Mouse (Mus musculus) frontal cortex, postnatal 14 days (tissue): Measurements from ENCODE around the gene Serhl.

Experiments used
- DNase-seq, 2 experiments: peaks; one replicate each; pipeline ENCODE4 v3.0.0; 2022; ENCODE audit warnings: low spot score in 2 of 2

The Serhl gene

GRCm38 (mm10) chr15:83162818-83163485 lies 73.6 kb downstream of the Serhl start:
- DNase-seq, result no peak

- no peak for DNase-seq
Observed at GRCm38 (mm10) chr15:83164971-83165471, 75.7 kb downstream of the Serhl start.

GRCm38 (mm10) chr15:83165526-83166315 lies 76.4 kb downstream of the Serhl start:
- DNase-seq, result no peak
